Mouse (Mus musculus) lung, embryonic 15.5 days (tissue): ENCODE results near the gene Mapk8ip3. TPM values are rescaled to one million over a fixed set of nuclear protein-coding genes. Genes with fewer than 3 reads are reported as not detected.
"Not testable (repeated sequence)": the region's sequence is repeated elsewhere in the genome, so short reads cannot be mapped to it uniquely, and the experiment has no call there.

Source experiments
- ATAC-seq: fragments of 200-750 bp; cut with Nextera tagmentation; 2 replicates; pipeline ENCODE4 v1.8.0; 2017; ENCODE audit warnings: moderate number of reproducible peaks, borderline replicate concordance; ENCODE audit not compliant: low FRiP score, low TSS enrichment; ENCODE audit errors: extremely low read depth
- H3K27ac ChIP-seq: fragments of 300-500 bp; sonication (generic); 2 replicates; pipeline ENCODE4 v1.5.1; 2015; ENCODE audit warnings: moderate library complexity, mild to moderate bottlenecking, inconsistent platforms
- H3K27me3 ChIP-seq: fragments of 300-500 bp; sonication (generic); 2 replicates; pipeline ENCODE4 v1.6.1; 2015; ENCODE audit warnings: inconsistent platforms
- H3K36me3 ChIP-seq: fragments of 300-500 bp; sonication (generic); 2 replicates; pipeline ENCODE4 v1.6.1; 2015; ENCODE audit warnings: inconsistent platforms
- H3K4me1 ChIP-seq: fragments of 300-500 bp; sonication (generic); 2 replicates; pipeline ENCODE4 v1.6.1; 2015; ENCODE audit warnings: inconsistent platforms
- H3K4me2 ChIP-seq: fragments of 300-500 bp; sonication (generic); 2 replicates; pipeline ENCODE4 v1.6.1; 2015; ENCODE audit warnings: inconsistent platforms, mild to moderate bottlenecking, moderate library complexity
- H3K4me3 ChIP-seq: fragments of 300-500 bp; sonication (generic); 2 replicates; pipeline ENCODE4 v1.5.1; 2015; ENCODE audit warnings: mild to moderate bottlenecking, inconsistent platforms
- H3K9ac ChIP-seq: fragments of 300-500 bp; sonication (generic); 2 replicates; pipeline ENCODE4 v1.6.1; 2015; ENCODE audit warnings: inconsistent platforms
- H3K9me3 ChIP-seq: fragments of 300-500 bp; sonication (generic); 2 replicates; pipeline ENCODE4 v1.6.1; 2016; ENCODE audit warnings: inconsistent platforms
- WGBS: fragments of 180-500 bp; shearing (Covaris S2); methylation state at CpG from one replicate; pipeline ENCODE4 v1.1.7; 2015; 5-methylcytosine and 5-hydroxymethylcytosine counted together
- polyA plus RNA-seq: library from polyadenylated mRNA; unstranded; fragments of >200 nt; fragmentation: Nextera tagmentation; extraction: Ambion mirVana; gene quantifications from 2 replicates; pipeline ENCODE4 v1.2.1, GENCODE M21; 2015

Mapk8ip3 gene
- 24.0 and 27.6 TPM in 2 replicates for polyA plus RNA-seq

GRCm38 (mm10) chr17:24936259-24937237 is at the start of gene Mapk8ip3:
TSS of gene Mapk8ip3 (minus strand) at chr17:24936977.
- Histone ChIP-seq H3K4me1 (peaks cover 19% of the 10 kb centered on the region), H3K36me3 (peaks cover 2% of the 10 kb centered on the region; the same call in 1 of the 2 replicates), H3K9ac (peak within 1 kb of the TSS; percentile 89), H3K27ac (peak within 1 kb of the TSS; percentile 72), H3K9me3 (no peaks in the 10 kb centered on the region), H3K4me3 (peak within 1 kb of the TSS; percentile 97), H3K27me3 (no peaks in the 10 kb centered on the region), H3K4me2 (peak within 1 kb of the TSS; percentile 69)
- WGBS, result under 1% methylated on average over 78 of the region's 78 CpGs
- peak; percentile 98 for ATAC-seq

GRCm38 (mm10) chr17:24960852-24961715 is 24.3 kb upstream of the Mapk8ip3 start:
- peaks cover 12% of the 10 kb centered on the region for H3K4me1 ChIP-seq
- H3K4me3 ChIP-seq, result peak overlapping the region; percentile 100
- peak; percentile 7; the same call in 1 of the 2 replicates for ATAC-seq
- H3K27me3 ChIP-seq, result no peaks in the 10 kb centered on the region
- no peaks in the 10 kb centered on the region for H3K9me3 ChIP-seq
- peak overlapping the region; percentile 40 for H3K9ac ChIP-seq
- peak overlapping the region; percentile 57 for H3K27ac ChIP-seq
- peak overlapping the region; percentile 77 for H3K4me2 ChIP-seq
- H3K36me3 ChIP-seq, result peaks cover 46% of the 10 kb centered on the region
- 11% methylated on average over 21 of the region's 21 CpGs for WGBS

- ATAC-seq, result peak; percentile 100
- H3K9ac ChIP-seq, result peak within 1 kb of the TSS; percentile 94
- H3K36me3 ChIP-seq, result peaks cover 46% of the 10 kb centered on the region
- no peaks in the 10 kb centered on the region for H3K9me3 ChIP-seq
- H3K4me3 ChIP-seq, result peak within 1 kb of the TSS; percentile 100
- peak within 1 kb of the TSS; percentile 77 for H3K4me2 ChIP-seq
- peaks cover 12% of the 10 kb centered on the region for H3K4me1 ChIP-seq
- H3K27me3 ChIP-seq, result no peaks in the 10 kb centered on the region
- peak within 1 kb of the TSS; percentile 87 for H3K27ac ChIP-seq
- WGBS, result under 1% methylated on average over 59 of the region's 59 CpGs
Observed at GRCm38 (mm10) chr17:24960135-24960851, 23.5 kb upstream of the Mapk8ip3 start, which contains the start of gene Jpt2. TSS of gene Jpt2 (minus strand) at chr17:24960689.

- no peak for ATAC-seq
Observed at GRCm38 (mm10) chr17:24959371-24959770, 22.6 kb upstream of the Mapk8ip3 start.

GRCm38 (mm10) chr17:24953291-24953690 is 16.5 kb upstream of the Mapk8ip3 start:
- H3K36me3 ChIP-seq, result peaks cover 65% of the 10 kb centered on the region
- no peak overlapping the region for H3K9ac ChIP-seq
- H3K4me3 ChIP-seq, result no peak overlapping the region
- ATAC-seq, result no peak
- no peak overlapping the region for H3K4me2 ChIP-seq
- no peaks in the 10 kb centered on the region for H3K9me3 ChIP-seq
- H3K4me1 ChIP-seq, result no peaks in the 10 kb centered on the region
- WGBS, result 87% methylated on average over 2 of the region's 2 CpGs
- H3K27me3 ChIP-seq, result no peaks in the 10 kb centered on the region
- no peak overlapping the region for H3K27ac ChIP-seq

More at GRCm38 (mm10) chr17:24959371-24959770, 22.6 kb upstream of the Mapk8ip3 start:
- peaks cover 46% of the 10 kb centered on the region for H3K36me3 ChIP-seq
- 32% methylated on average over 8 of the region's 8 CpGs for WGBS
- H3K4me3 ChIP-seq, result peak overlapping the region; percentile 100
- peak overlapping the region; percentile 77 for H3K4me2 ChIP-seq
- no peaks in the 10 kb centered on the region for H3K27me3 ChIP-seq
- peaks cover 12% of the 10 kb centered on the region for H3K4me1 ChIP-seq
- peak overlapping the region; percentile 94 for H3K9ac ChIP-seq
- H3K9me3 ChIP-seq, result no peaks in the 10 kb centered on the region
- no peak overlapping the region for H3K27ac ChIP-seq

GRCm38 (mm10) chr17:24950671-24951070 is 13.9 kb upstream of the Mapk8ip3 start:
- no peak for ATAC-seq
- H3K36me3 ChIP-seq, result peaks cover 79% of the 10 kb centered on the region
- no peak overlapping the region for H3K4me3 ChIP-seq
- H3K27ac ChIP-seq, result no peak overlapping the region
- H3K4me1 ChIP-seq, result no peaks in the 10 kb centered on the region
- no peak overlapping the region for H3K4me2 ChIP-seq
- no peaks in the 10 kb centered on the region for H3K9me3 ChIP-seq
- 85% methylated on average over 2 of the region's 2 CpGs for WGBS
- no peak overlapping the region for H3K9ac ChIP-seq
- H3K27me3 ChIP-seq, result no peaks in the 10 kb centered on the region

- Histone ChIP-seq H3K9me3 (no peaks in the 10 kb centered on the region), H3K36me3 (peaks cover 75% of the 10 kb centered on the region), H3K4me3 (no peak overlapping the region), H3K4me2 (no peak overlapping the region), H3K27ac (no peak overlapping the region), H3K9ac (no peak overlapping the region), H3K27me3 (no peaks in the 10 kb centered on the region), H3K4me1 (no peaks in the 10 kb centered on the region)
- WGBS, result 94% methylated on average over 5 of the region's 5 CpGs
- ATAC-seq, result no peak
Observed at GRCm38 (mm10) chr17:24948204-24948603, 11.4 kb upstream of the Mapk8ip3 start.

GRCm38 (mm10) chr17:24943589-24943988 is 6.8 kb upstream of the Mapk8ip3 start:
- not testable (repeated sequence) for ATAC-seq, H3K27ac ChIP-seq, H3K4me2 ChIP-seq, H3K9me3 ChIP-seq, H3K4me3 ChIP-seq, H3K4me1 ChIP-seq, H3K9ac ChIP-seq, H3K27me3 ChIP-seq
- WGBS, result 77% methylated on average over 1 of the region's 1 CpGs
- peaks cover 44% of the 10 kb centered on the region for H3K36me3 ChIP-seq

GRCm38 (mm10) chr17:24943036-24943435 is 6.3 kb upstream of the Mapk8ip3 start:
- 85% methylated on average over 7 of the region's 7 CpGs for WGBS
- Histone ChIP-seq H3K4me1 (no peaks in the 10 kb centered on the region), H3K4me3 (no peak overlapping the region), H3K9ac (no peak overlapping the region), H3K27ac (no peak overlapping the region), H3K4me2 (no peak overlapping the region), H3K27me3 (no peaks in the 10 kb centered on the region), H3K9me3 (no peaks in the 10 kb centered on the region), H3K36me3 (peaks cover 39% of the 10 kb centered on the region)
- no peak for ATAC-seq

GRCm38 (mm10) chr17:24942453-24942852 is 5.7 kb upstream of the Mapk8ip3 start:
- not testable (repeated sequence) for H3K9ac ChIP-seq, H3K4me3 ChIP-seq, H3K27me3 ChIP-seq, H3K4me2 ChIP-seq, ATAC-seq, H3K4me1 ChIP-seq, H3K27ac ChIP-seq, H3K9me3 ChIP-seq
- 7% methylated on average over 2 of the region's 2 CpGs for WGBS
- peaks cover 33% of the 10 kb centered on the region for H3K36me3 ChIP-seq

- Histone ChIP-seq H3K4me2 (peak overlapping the region; percentile 69), H3K36me3 (0 out of 2 replicates have a peak, but pooled peaks cover 4% of the 10 kb centered on the region), H3K27ac (peak overlapping the region; percentile 72), H3K4me3 (peak overlapping the region; percentile 97), H3K4me1 (peaks cover 19% of the 10 kb centered on the region), H3K9ac (peak overlapping the region; percentile 89), H3K27me3 (no peaks in the 10 kb centered on the region), H3K9me3 (no peaks in the 10 kb centered on the region)
- no peak for ATAC-seq
- 41% methylated on average over 6 of the region's 6 CpGs for WGBS
Observed at GRCm38 (mm10) chr17:24937266-24937665, 489 bp upstream of the Mapk8ip3 start.
